Mouse (Mus musculus): ENCODE data around the gene Fam205a2. TPM values are rescaled to one million over a fixed set of nuclear protein-coding genes. Genes with fewer than 3 reads are reported as not detected.
"Not testable (repeated sequence)": the region's sequence is repeated elsewhere in the genome, so short reads cannot be mapped to it uniquely, and the experiment has no call there.

The Fam205a2 gene
- not detected in 2 replicates for polyA plus RNA-seq (2015; fragmentation: Nextera tagmentation; extraction: Ambion mirVana)

DNA sequence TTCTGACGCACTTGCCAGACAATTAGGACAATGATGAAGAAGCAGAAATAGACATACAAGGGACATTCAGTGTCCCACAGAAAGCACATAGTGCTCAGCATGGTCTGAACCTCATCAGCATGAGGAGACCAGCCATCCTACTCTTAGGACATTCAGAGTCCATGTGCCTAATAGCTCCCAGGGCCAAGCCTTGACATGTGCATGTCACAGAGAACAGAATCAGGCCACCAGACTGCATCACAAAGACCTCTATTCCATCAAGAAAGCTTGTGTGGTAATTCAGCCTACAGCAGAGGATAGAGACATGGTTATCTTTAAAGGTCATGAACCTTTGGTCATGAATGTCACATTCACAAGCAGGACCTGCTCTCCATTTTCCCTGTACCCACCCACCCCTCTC, at the start of gene Fam205a2:
Fam205a2 (minus strand) TSS at position 101 of the 400 bp plus-strand sequence.
- no CpG with 5 or more reads among the region's 1 CpGs for WGBS
- H3K4me3 ChIP-seq: not testable (repeated sequence)

More for the DNA sequence above, at the start of gene Fam205a2:
- not testable (repeated sequence) for H3K4me2 ChIP-seq; H3K9me3 ChIP-seq; H3K27me3 ChIP-seq; H3K27ac ChIP-seq; H3K36me3 ChIP-seq; H3K4me1 ChIP-seq; ATAC-seq (ENCODE audit: insufficient number of reproducible peaks, low FRiP score, low TSS enrichment, low read depth); H3K9ac ChIP-seq

Other genes starting within 250 kb of the Fam205a2 start
- not detected in 2 replicates for gene Gm21953, start 233.9 kb downstream of the Fam205a2 start, polyA plus RNA-seq (2015; fragmentation: Nextera tagmentation; extraction: Ambion mirVana)
- gene Fam205a3, start 209.8 kb downstream of the Fam205a2 start, polyA plus RNA-seq (2015; fragmentation: Nextera tagmentation; extraction: Ambion mirVana): not detected in 2 replicates
- not detected in 2 replicates for gene Gm21586, start 88.8 kb downstream of the Fam205a2 start, polyA plus RNA-seq (2015; fragmentation: Nextera tagmentation; extraction: Ambion mirVana)
- 0.06 and 0.16 TPM in 2 replicates for gene Gm2163, start 61.4 kb downstream of the Fam205a2 start, polyA plus RNA-seq (2015; fragmentation: Nextera tagmentation; extraction: Ambion mirVana)
- gene Gm10591, start 84.0 kb upstream of the Fam205a2 start, polyA plus RNA-seq (2015; fragmentation: Nextera tagmentation; extraction: Ambion mirVana): not detected in 2 replicates
- gene Gm2564, start 101.5 kb upstream of the Fam205a2 start, polyA plus RNA-seq (2015; fragmentation: Nextera tagmentation; extraction: Ambion mirVana): 0.22 and 0.52 TPM in 2 replicates
- not detected in 2 replicates for gene Ccl27b, start 127.1 kb upstream of the Fam205a2 start, polyA plus RNA-seq (2015; fragmentation: Nextera tagmentation; extraction: Ambion mirVana)
- gene Il11ra2, start 133.7 kb upstream of the Fam205a2 start, polyA plus RNA-seq (2015; fragmentation: Nextera tagmentation; extraction: Ambion mirVana): not detected in 2 replicates
- not detected in 2 replicates for gene 4930578G10Rik, start 207.4 kb upstream of the Fam205a2 start, polyA plus RNA-seq (2015; fragmentation: Nextera tagmentation; extraction: Ambion mirVana)
- not detected in 2 replicates for gene Ccl19, start 228.4 kb upstream of the Fam205a2 start, polyA plus RNA-seq (2015; fragmentation: Nextera tagmentation; extraction: Ambion mirVana)
- gene Ccl21a, start 245.8 kb upstream of the Fam205a2 start, polyA plus RNA-seq (2015; fragmentation: Nextera tagmentation; extraction: Ambion mirVana): 84.1 and 95.7 TPM in 2 replicates